Mouse (Mus musculus) bone marrow, adult 2 months (tissue): ENCODE results near the gene Olfr1128.
"Not testable (repeated sequence)": the region's sequence is repeated elsewhere in the genome, so short reads cannot be mapped to it uniquely, and the experiment has no call there.

Experiments
- CTCF ChIP-seq: fragments of 200-500 bp; IDR thresholded peaks from 2 replicates; pipeline ENCODE4 v1.5.1; 2011; ENCODE audit warnings: low read length, control low read depth; ENCODE audit not compliant: control insufficient read depth, insufficient read depth
- POLR2A ChIP-seq: fragments of 200-500 bp; IDR thresholded peaks from 2 replicates; pipeline ENCODE4 v1.6.1; 2011; ENCODE audit warnings: low read depth, mild to moderate bottlenecking, control low read depth, low read length, borderline replicate concordance; ENCODE audit not compliant: control insufficient read depth

- TF ChIP-seq POLR2A, CTCF: not testable (repeated sequence)
Measured at GRCm38 (mm10) chr2:87525899-87526616, 19.3 kb downstream of the Olfr1128 start.
